Mouse (Mus musculus) liver, postnatal 0 days (tissue): ENCODE results near the gene Adra1b. TPM values are rescaled to one million over a fixed set of nuclear protein-coding genes. Genes with fewer than 3 reads are reported as not detected.
A peak's percentile ranks its signal among the peaks of the same experiment; 100 is the strongest.

Experiments used
- ATAC-seq: fragments of 200-750 bp; cut with Nextera tagmentation; 2 replicates; pipeline ENCODE4 v1.8.0; 2017; ENCODE audit warnings: mild to moderate bottlenecking, moderate library complexity
- DNase-seq: peaks from one replicate; pipeline ENCODE4 v3.0.0-alpha.2; 2016
- H3K27ac ChIP-seq: fragments of 300-500 bp; sonication (generic); 2 replicates; pipeline ENCODE4 v1.5.1; 2014; ENCODE audit warnings: antibody characterized with exemption, moderate library complexity, mild to moderate bottlenecking, low read depth
- H3K27me3 ChIP-seq: fragments of 300-500 bp; sonication (generic); 2 replicates; pipeline ENCODE4 v1.6.1; 2014; ENCODE audit warnings: low read length, control low read depth, mixed read lengths; ENCODE audit not compliant: insufficient read depth
- H3K36me3 ChIP-seq: fragments of 300-500 bp; sonication (generic); replicated peaks from 2 replicates; pipeline ENCODE4 v1.6.1; 2014; ENCODE audit warnings: mild to moderate bottlenecking, control low read depth, low read length, moderate library complexity, mixed read lengths; ENCODE audit not compliant: insufficient read depth
- H3K4me1 ChIP-seq: fragments of 300-500 bp; sonication (generic); 2 replicates; pipeline ENCODE4 v1.6.1; 2014; ENCODE audit warnings: antibody characterized with exemption, mild to moderate bottlenecking, control low read depth; ENCODE audit not compliant: insufficient read depth
- H3K4me2 ChIP-seq: fragments of 300-500 bp; sonication (generic); 2 replicates; pipeline ENCODE4 v1.6.1; 2014; ENCODE audit warnings: low read depth, mild to moderate bottlenecking, low read length, moderate library complexity, mixed read lengths
- H3K4me3 ChIP-seq: fragments of 300-500 bp; sonication (generic); 2 replicates; pipeline ENCODE4 v1.5.1; 2014; ENCODE audit warnings: low read depth, low read length
- H3K9ac ChIP-seq: fragments of 300-500 bp; sonication (generic); replicated peaks from 2 replicates; pipeline ENCODE4 v1.6.1; 2014; ENCODE audit warnings: mild to moderate bottlenecking, moderate library complexity
- H3K9me3 ChIP-seq: fragments of 300-500 bp; sonication (generic); 2 replicates; pipeline ENCODE4 v1.6.1; 2016; ENCODE audit warnings: mild to moderate bottlenecking, control low read depth, low read length, mixed read lengths
- CTCF ChIP-seq: sonication (generic); IDR thresholded peaks from 2 replicates; pipeline ENCODE4 v1.5.1; 2016; ENCODE audit warnings: antibody characterized with exemption, low read depth
- EP300 ChIP-seq: IDR thresholded peaks from 2 replicates; pipeline ENCODE4 v1.6.1; 2016; ENCODE audit warnings: antibody characterized with exemption, low read depth, mild to moderate bottlenecking
- WGBS: fragments of 180-500 bp; shearing (Covaris S2); extraction: QIAGEN DNeasy Blood & Tissue Kit; methylation state at CpG from one replicate; pipeline ENCODE4 v1.1.7; 2014; ENCODE audit not compliant: insufficient replicate concordance; 5-methylcytosine and 5-hydroxymethylcytosine counted together
- polyA plus RNA-seq: library from polyadenylated mRNA; unstranded; fragments of >200 nt; fragmentation: Nextera tagmentation; extraction: Ambion mirVana; gene quantifications from 2 replicates; pipeline ENCODE4 v1.2.1, GENCODE M21; 2015

Gene Adra1b
- polyA plus RNA-seq, 1 experiment from 2014 or later: 6.6 TPM

DNA sequence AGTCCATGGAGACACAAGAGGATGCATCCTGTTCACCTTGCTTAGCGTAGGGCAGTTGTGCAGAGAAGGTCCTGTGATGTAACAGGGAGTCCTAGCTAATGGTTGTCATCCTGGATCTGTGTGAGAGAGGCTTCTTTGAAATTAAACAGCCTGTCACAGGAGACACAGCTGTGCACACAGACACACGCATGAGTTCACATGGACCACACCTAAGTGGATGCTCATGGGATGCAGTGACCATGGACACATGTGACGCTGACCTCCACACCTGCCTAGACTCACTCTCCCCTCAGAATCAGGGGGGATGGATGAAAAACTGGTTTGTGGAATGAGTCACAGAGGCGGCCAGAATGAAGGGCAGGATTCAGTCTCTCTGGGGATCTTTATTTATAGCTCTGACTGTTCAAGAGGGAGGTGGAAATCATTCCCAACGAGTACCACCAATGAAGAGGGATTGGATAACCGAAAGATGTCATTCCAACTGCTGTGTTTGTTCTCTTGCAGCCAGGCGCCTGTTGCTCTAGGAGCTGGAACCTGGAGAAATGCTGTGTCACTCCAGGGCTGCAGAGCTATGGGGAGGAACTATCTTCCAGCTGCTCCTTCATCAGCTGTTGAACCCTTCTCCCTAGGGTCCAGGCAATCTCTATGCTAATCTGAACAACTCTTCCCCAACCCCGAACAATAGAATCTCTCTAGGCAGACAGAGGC, 11.6 kb downstream of the Adra1b start:
- DNase-seq (no peak), ATAC-seq (no peak)
- Histone ChIP-seq H3K9me3 (no peaks in the 10 kb centered on the region), H3K4me3 (no peak overlapping the region), H3K4me1 (no peaks in the 10 kb centered on the region), H3K9ac (no peak overlapping the region), H3K27ac (no peak overlapping the region), H3K4me2 (peak overlapping the region; percentile 32; the same call in 1 of the 2 replicates), H3K36me3 (no peaks in the 10 kb centered on the region), H3K27me3 (no peaks in the 10 kb centered on the region)
- TF ChIP-seq CTCF (no peak), EP300 (no peak)
- 57% methylated on average over 8 of the region's 8 CpGs for WGBS

DNA sequence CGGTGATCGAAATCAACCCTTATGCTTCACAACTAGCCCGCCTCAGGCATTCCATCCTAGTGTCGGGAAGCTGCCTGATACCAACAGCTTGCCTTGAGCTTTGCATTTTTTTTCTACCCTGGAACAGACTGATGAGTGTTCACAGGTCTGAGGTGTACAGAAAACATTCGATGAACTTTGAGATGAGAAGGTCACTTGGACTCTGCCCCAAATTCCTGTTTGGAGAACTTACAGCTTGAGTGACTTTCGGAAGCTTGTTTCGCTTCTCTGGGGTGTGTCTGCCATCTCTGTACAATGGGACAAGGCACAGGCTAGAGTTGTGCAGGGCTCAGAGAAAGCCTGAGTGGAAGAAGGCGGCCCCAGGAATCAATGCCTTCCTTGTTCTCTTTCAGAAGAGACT, 12.3 kb downstream of the Adra1b start:
- Histone ChIP-seq H3K9ac (no peak overlapping the region), H3K4me3 (no peak overlapping the region)

DNA sequence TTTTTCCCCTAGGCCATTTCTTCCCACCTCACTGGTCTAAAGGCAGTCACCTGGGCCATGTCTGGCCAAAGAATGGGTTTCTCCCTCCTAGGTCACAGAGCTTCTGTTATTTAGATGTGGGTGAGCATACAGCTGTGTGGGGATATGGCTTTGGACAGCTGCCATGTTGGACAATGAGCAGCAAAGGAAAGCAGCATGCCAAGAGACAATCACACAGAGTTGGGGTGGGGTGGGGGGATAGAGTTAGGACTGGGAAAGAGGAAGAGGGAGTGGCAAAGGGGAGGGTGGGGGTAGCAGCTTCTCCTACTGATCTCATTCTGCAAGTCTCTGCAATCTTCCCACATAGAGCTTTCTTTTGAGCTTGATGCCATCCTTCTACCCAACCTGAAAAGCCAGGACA, 13.4 kb downstream of the Adra1b start:
- H3K27me3 ChIP-seq: no peaks in the 10 kb centered on the region
- H3K4me3 ChIP-seq: no peak overlapping the region
- H3K9me3 ChIP-seq: no peaks in the 10 kb centered on the region
- no peak for DNase-seq
- no peaks in the 10 kb centered on the region for H3K36me3 ChIP-seq
- no peak overlapping the region for H3K4me2 ChIP-seq
- H3K4me1 ChIP-seq: no peaks in the 10 kb centered on the region
- ATAC-seq: no peak
- no peak for TF ChIP-seq EP300
- no peak overlapping the region for H3K9ac ChIP-seq
- no peak overlapping the region for H3K27ac ChIP-seq

More for the DNA sequence above, 12.3 kb downstream of the Adra1b start:
- Histone ChIP-seq H3K36me3 (no peaks in the 10 kb centered on the region), H3K4me1 (no peaks in the 10 kb centered on the region), H3K4me2 (peak overlapping the region; percentile 32), H3K27ac (no peak overlapping the region), H3K9me3 (no peaks in the 10 kb centered on the region), H3K27me3 (no peaks in the 10 kb centered on the region)
- DNase-seq (no peak), ATAC-seq (no peak)
- no peak for TF ChIP-seq CTCF
- no peak for TF ChIP-seq EP300
- 70% methylated on average over 8 of the region's 8 CpGs for WGBS

DNA sequence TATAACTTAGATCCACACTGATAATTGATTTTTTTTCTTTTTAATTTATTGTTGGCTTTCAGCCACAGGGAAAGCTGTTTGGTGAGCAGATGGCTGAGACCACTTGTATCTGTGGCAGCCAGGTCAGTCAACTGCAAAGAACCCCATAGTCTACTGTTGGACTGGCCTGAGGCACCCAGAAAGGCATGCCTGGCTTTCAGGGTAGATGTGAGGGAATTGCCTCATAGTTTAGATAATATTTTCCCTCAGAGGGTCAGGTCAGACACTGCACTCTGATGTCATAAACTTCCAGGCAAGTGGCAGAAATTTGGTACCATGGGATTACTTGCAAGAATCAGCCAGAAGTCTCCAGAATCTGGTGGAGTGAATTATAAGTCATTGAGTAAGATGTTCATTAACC, 16.5 kb downstream of the Adra1b start:
- H3K27me3 ChIP-seq: no peaks in the 10 kb centered on the region
- H3K9ac ChIP-seq: no peak overlapping the region
- no peak for DNase-seq
- TF ChIP-seq CTCF (no peak), EP300 (no peak)
- no peaks in the 10 kb centered on the region for H3K9me3 ChIP-seq
- no peaks in the 10 kb centered on the region for H3K36me3 ChIP-seq
- no peak overlapping the region for H3K4me2 ChIP-seq
- H3K4me1 ChIP-seq: no peaks in the 10 kb centered on the region
- no peak overlapping the region for H3K4me3 ChIP-seq
- peak; percentile 44; the same call in 1 of the 2 replicates for ATAC-seq
- no peak overlapping the region for H3K27ac ChIP-seq

DNA sequence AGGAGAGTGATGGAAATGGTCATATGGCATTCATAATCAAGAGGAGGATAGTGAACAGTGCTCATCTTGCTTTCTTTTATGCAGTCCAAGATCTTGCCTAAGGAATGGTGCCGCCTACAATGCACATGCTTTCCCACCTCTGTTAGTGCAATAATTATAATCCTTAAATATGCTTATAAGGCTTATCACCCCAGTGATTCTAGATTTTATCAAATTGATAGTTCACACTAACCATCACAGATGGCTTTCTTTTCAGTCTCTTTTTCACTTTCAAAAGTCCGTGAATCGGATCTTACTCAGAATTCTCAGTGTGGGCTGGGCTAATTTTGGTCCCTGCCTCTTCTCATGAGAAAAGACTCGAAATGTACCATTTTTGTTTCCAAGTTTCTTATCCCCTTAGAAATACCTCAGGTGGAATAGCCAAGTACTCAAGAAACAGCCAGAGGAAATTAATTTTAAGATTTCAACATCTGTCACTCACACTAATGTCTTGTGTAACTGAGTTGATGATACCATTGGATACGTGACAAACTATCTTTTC, 17.3 kb downstream of the Adra1b start:
- H3K9me3 ChIP-seq: no peaks in the 10 kb centered on the region
- no peak for TF ChIP-seq EP300
- no peak overlapping the region for H3K27ac ChIP-seq
- H3K4me1 ChIP-seq: no peaks in the 10 kb centered on the region
- 80% methylated on average over 5 of the region's 5 CpGs for WGBS
- no peak overlapping the region for H3K4me3 ChIP-seq
- ATAC-seq: no peak
- H3K4me2 ChIP-seq: no peak overlapping the region
- H3K27me3 ChIP-seq: no peaks in the 10 kb centered on the region
- no peak overlapping the region for H3K9ac ChIP-seq
- no peak for DNase-seq
- H3K36me3 ChIP-seq: no peaks in the 10 kb centered on the region

DNA sequence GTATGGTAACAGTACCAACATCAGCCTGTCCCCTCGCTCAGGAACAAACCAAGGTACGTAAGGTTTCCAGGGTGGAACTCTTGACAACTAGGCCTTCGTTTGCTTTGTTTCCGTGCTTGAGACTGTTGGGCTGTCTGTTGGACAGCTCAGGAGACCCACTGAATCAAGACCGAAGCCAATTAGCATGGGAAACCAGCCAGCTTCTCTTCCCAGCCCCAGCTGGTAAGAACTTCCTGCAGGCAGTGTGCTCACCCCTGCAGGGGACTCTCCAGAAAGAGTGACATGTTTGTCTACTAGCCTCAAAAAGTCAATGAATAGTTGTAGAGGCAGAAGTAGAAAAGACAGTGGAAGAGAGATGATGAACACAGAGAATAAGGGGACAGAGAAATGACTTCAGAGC, 23.8 kb downstream of the Adra1b start:
- no peak for ATAC-seq

More for the DNA sequence above, 23.8 kb downstream of the Adra1b start:
- no peaks in the 10 kb centered on the region for H3K36me3 ChIP-seq
- H3K4me3 ChIP-seq: no peak overlapping the region
- 70% methylated on average over 5 of the region's 5 CpGs for whole genome bisulfite sequencing
- no peaks in the 10 kb centered on the region for H3K4me1 ChIP-seq
- no peak overlapping the region for H3K27ac ChIP-seq
- H3K4me2 ChIP-seq: no peak overlapping the region
- H3K9me3 ChIP-seq: no peaks in the 10 kb centered on the region
- H3K27me3 ChIP-seq: no peaks in the 10 kb centered on the region
- no peak overlapping the region for H3K9ac ChIP-seq
- TF ChIP-seq EP300: no peak
- TF ChIP-seq CTCF: no peak
- DNase-seq: no peak
